Mouse (Mus musculus): Measurements from ENCODE around the gene P2ry13.

The P2ry13 gene

GRCm38 (mm10) chr3:59203802-59204520 is 6.7 kb downstream of the P2ry13 start:
- in situ Hi-C loops (cut with MboI, MseI) = loop anchor here (10.0 kb wide), 1 partner anchor 1851 kb away; no protein-coding TSS in a partner anchor

GRCm38 (mm10) chr3:59197329-59197948 is 13.2 kb downstream of the P2ry13 start:
- in situ Hi-C loops (cut with MboI, MseI) = loop anchor here (25.0 kb wide), 1 partner anchor 540 kb away; the partner anchor contains the start of gene Gm5538

GRCm38 (mm10) chr3:59194938-59195337 is 15.7 kb downstream of the P2ry13 start, which contains the start of gene Gpr87:
TSS of gene Gpr87 (minus strand) at chr3:59195104.
- in situ Hi-C loops (cut with MboI, MseI) = loop anchor here (25.0 kb wide), 1 partner anchor 542 kb away; the partner anchor contains the start of gene Gm5538

- in situ Hi-C loops (cut with MboI, MseI) = loop anchor here (25.0 kb wide), 1 partner anchor 543 kb away; the partner anchor contains the start of gene Gm5538
These were observed 16.6 kb downstream of the P2ry13 start for GRCm38 (mm10) chr3:59194099-59194498.

GRCm38 (mm10) chr3:59191674-59192073 is 19.0 kb downstream of the P2ry13 start:
- in situ Hi-C loops (cut with MboI, MseI) = loop anchor here (25.0 kb wide), 1 partner anchor 546 kb away; the partner anchor contains the start of gene Gm5538

- in situ Hi-C loops (cut with MboI, MseI) = loop anchor here (25.0 kb wide), 1 partner anchor 550 kb away; the partner anchor contains the start of gene Gm5538
These were observed 23.3 kb downstream of the P2ry13 start for GRCm38 (mm10) chr3:59187336-59187735.

- in situ Hi-C loops (cut with MboI, MseI) = loop anchor here (25.0 kb wide), 1 partner anchor 552 kb away; the partner anchor contains the start of gene Gm5538
These were observed 25.0 kb downstream of the P2ry13 start for GRCm38 (mm10) chr3:59185662-59186061.

GRCm38 (mm10) chr3:59182129-59182528 is 28.6 kb downstream of the P2ry13 start:
- in situ Hi-C loops (cut with MboI, MseI) = loop anchor here (25.0 kb wide), 1 partner anchor 555 kb away; the partner anchor contains the start of gene Gm5538

GRCm38 (mm10) chr3:59181134-59181533 is 29.5 kb downstream of the P2ry13 start:
- in situ Hi-C loops (cut with MboI, MseI) = loop anchor here (25.0 kb wide), 1 partner anchor 556 kb away; the partner anchor contains the start of gene Gm5538

GRCm38 (mm10) chr3:59176871-59177270 is 33.8 kb downstream of the P2ry13 start:
- in situ Hi-C loops (cut with MboI, MseI) = loop anchor here (25.0 kb wide), 1 partner anchor 560 kb away; the partner anchor contains the start of gene Gm5538

- in situ Hi-C loops (cut with MboI, MseI) = loop anchor here (25.0 kb wide), 1 partner anchor 562 kb away; the partner anchor contains the start of gene Gm5538
These were observed 35.4 kb downstream of the P2ry13 start for GRCm38 (mm10) chr3:59175234-59175633.

GRCm38 (mm10) chr3:59174426-59175154 is 36.1 kb downstream of the P2ry13 start:
- in situ Hi-C loops (cut with MboI, MseI) = loop anchor here (25.0 kb wide), 1 partner anchor 563 kb away; the partner anchor contains the start of gene Gm5538

GRCm38 (mm10) chr3:59169921-59170627 is 40.6 kb downstream of the P2ry13 start:
- in situ Hi-C loops (cut with MboI, MseI) = no loop called here

GRCm38 (mm10) chr3:59169215-59169614 is 41.5 kb downstream of the P2ry13 start:
- in situ Hi-C loops (cut with MboI, MseI) = no loop called here

- in situ Hi-C loops (cut with MboI, MseI) = no loop called here
These were observed 42.2 kb downstream of the P2ry13 start for GRCm38 (mm10) chr3:59168476-59168875.

GRCm38 (mm10) chr3:59167417-59168054 is 43.1 kb downstream of the P2ry13 start:
- in situ Hi-C loops (cut with MboI, MseI) = no loop called here

GRCm38 (mm10) chr3:59160465-59160864 is 50.2 kb downstream of the P2ry13 start:
- in situ Hi-C loops (cut with MboI, MseI) = no loop called here

Measured in T-helper 2 cell (primary cell).